Mouse (Mus musculus) lung, postnatal 0 days (tissue): ENCODE results near the gene Ampd3.

Experiments
- CTCF ChIP-seq: IDR thresholded peaks from 2 replicates; pipeline ENCODE4 v1.5.1; 2016; ENCODE audit warnings: antibody characterized with exemption, mild to moderate bottlenecking
- EP300 ChIP-seq: IDR thresholded peaks from 2 replicates; pipeline ENCODE4 v1.6.1; 2016; ENCODE audit warnings: antibody characterized with exemption, mild to moderate bottlenecking, control low read depth

GRCm38 (mm10) chr7:110790878-110791277 lies 22.9 kb downstream of the Ampd3 start:
- TF ChIP-seq EP300, result no peak
- TF ChIP-seq CTCF, result no peak
